Mouse (Mus musculus) lung, adult 2 months (tissue): Measurements from ENCODE around the gene Mus81. TPM values are rescaled to one million over a fixed set of nuclear protein-coding genes. Genes with fewer than 3 reads are reported as not detected.

Experiments
- DNase-seq: peaks from one replicate; pipeline ENCODE4 v3.0.0; 2022
- H3K4me1 ChIP-seq: fragments of 200-500 bp; 2 replicates; pipeline ENCODE4 v1.6.1; 2011; ENCODE audit warnings: low read length; ENCODE audit not compliant: control insufficient read depth, insufficient read depth
- H3K4me3 ChIP-seq: fragments of 200-500 bp; replicated peaks from 2 replicates; pipeline ENCODE3; 2011; ENCODE audit warnings: low read depth, mild to moderate bottlenecking, control low read depth, low read length; ENCODE audit errors: extremely low read depth
- CTCF ChIP-seq: fragments of 200-500 bp; IDR thresholded peaks from 2 replicates; pipeline ENCODE4 v1.5.1; 2011; ENCODE audit warnings: mild to moderate bottlenecking, low read length, control low read depth; ENCODE audit not compliant: insufficient read depth
- POLR2A ChIP-seq: fragments of 200-500 bp; IDR thresholded peaks from 2 replicates; pipeline ENCODE4 v1.6.1; 2011; ENCODE audit warnings: low read depth, mild to moderate bottlenecking, control low read depth, low read length, borderline replicate concordance; ENCODE audit errors: extremely low read depth
- WGBS: fragments of 180-500 bp; shearing (Covaris S2); methylation state at CpG from one replicate; pipeline ENCODE4 v1.1.7; 2018; 5-methylcytosine and 5-hydroxymethylcytosine counted together
- polyA plus RNA-seq: library from polyadenylated mRNA; depleted of rRNA; stranded (reverse); fragments of >200 nt; gene quantifications from 2 replicates; pipeline ENCODE4 v1.2.3, GENCODE M21; 2012; rRNA removed

Mus81 gene
- polyA plus RNA-seq, 1 experiment: 53.0 TPM

DNA sequence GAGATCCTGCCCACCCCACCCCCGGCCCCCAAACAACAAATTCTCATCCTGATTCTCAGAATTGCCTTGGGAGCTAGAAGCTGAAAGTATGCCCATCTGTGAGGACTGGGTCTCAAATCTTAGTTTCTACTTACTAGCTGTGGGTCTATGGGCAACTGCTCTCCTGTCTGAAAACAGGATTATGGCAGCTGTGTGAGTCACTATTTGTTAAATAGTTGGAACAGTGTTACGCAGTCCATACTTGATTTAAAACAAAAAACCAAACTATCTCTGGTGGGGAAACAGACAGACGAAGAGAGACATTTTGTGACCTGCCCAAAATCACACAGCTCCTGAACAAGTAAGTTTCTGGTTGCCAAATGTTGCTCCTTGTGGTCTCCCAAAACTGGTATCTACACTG is 38.5 kb downstream of the Mus81 start:
- no peak for DNase-seq
- TF ChIP-seq CTCF: no peak
- no peak for TF ChIP-seq POLR2A
- Histone ChIP-seq H3K4me3 (no peak overlapping the region), H3K4me1 (peaks cover 8% of the 10 kb centered on the region)
- WGBS: 78% methylated on average over 3 of the region's 3 CpGs

DNA sequence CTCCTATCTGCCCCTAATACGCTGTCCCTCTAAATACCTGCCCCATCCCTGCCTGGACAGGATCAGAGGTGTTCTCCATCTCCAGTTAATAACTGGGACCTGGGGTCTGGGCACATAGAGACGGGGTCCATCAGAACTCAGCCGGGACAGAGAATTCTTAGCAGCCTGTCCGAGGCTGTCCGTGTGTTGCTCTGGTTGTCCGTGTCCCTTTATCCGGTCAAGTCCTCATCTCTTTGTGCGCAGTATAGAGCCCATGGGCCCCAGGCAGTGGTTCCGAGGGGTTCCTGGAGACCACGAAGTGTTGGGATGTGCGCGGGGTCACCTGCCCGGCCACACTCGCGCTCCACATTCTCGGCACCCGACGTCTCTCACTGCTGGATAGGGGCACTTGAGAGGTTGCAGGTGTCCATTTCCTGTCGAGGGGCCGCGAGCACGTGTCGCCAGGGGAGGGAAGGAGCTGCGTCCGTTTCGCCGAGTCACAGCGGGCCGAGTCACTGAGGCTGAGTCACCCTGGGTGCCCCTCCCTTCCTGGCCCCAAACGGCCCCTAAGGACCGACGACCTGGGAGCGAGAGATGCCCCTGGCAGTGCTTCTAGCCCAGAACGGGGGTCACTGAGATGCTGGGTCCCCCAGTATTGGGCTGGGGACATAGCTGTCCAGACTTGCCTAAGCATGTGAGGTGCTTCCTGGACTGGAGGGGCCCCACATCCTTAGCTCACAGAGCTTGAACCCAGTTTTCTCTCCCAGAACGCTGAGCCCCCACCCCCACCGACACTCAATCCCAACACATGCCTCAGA is 39.6 kb downstream of the Mus81 start:
- TF ChIP-seq POLR2A (no peak), CTCF (no peak)
- 5% methylated on average over 36 of the region's 36 CpGs for WGBS
- DNase-seq: peak; percentile 10

DNA sequence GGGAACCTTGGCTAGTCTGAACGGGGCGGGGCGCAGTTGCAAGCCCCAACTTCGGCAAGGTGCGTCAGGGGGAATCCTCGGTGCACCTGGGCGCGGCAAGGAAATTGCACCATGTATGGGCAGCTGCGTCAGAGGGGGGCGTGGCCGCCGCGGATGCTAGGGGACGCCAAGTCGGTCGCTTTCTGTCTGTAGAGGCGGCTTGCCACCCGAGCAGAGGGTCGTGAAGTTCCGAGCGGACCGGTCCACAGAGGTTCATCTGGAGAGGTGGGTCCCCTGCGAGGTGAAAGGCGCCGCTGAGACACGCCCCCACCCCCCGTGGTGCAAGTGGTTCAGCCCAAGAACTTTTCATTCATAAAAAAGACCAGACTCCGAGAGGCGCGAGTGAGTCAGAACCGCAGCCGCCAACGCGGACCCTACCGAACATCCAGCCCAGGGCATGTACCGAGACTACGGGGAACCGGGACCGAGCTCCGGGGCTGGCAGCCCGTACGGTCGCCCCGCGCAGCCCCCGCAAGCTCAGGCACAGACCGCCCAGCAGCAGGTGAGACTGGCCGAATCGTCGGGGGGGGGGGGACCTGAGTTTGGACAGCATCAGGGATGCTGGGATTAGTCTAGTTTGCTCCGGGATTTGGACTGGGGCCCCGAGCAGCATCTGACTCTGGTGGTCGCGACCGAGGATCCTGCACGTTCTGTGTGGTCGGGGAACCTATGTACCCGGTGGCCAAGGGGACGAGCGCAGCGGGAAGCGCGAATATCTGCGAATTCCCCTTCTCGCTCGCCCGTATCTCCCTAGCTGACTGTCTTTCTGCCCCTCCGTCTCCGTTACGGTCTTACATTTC is 40.5 kb downstream of the Mus81 start, which contains the start of gene Fosl1:
Gene Fosl1 (plus strand): TSS at position 33 of the 839 bp plus-strand sequence.
- DNase-seq: peak; percentile 80
- TF ChIP-seq POLR2A (no peak), CTCF (no peak)
- H3K4me1 ChIP-seq: peaks cover 8% of the 10 kb centered on the region
- 1% methylated on average over 70 of the region's 70 CpGs for WGBS
- H3K4me3 ChIP-seq: peak within 1 kb of the TSS; percentile 63

More for the DNA sequence above, 39.6 kb downstream of the Mus81 start:
- Histone ChIP-seq H3K4me1 (peaks cover 8% of the 10 kb centered on the region), H3K4me3 (peak overlapping the region; percentile 4)

DNA sequence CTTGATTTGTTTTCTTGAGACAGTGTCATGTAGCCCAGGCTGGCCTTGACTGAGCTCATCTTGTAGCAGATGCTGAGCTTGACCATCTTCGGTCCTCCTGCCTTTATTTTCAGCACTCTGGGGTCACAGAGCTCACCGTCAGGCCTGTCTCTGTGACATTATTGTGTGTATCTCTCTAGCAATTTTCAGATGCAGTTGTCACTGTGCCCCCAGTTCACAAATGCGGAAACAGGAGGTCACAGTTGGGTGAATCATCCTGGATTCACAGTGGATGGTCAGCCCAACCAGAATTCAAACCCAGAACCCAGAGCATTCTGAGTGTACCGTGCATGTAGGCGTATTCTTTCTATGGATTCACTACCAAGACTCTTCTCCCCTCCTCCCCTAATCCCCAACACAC is 42.5 kb downstream of the Mus81 start:
- 93% methylated on average over 5 of the region's 5 CpGs for WGBS

GRCm38 (mm10) chr19:5444954-5445353 is 43.2 kb downstream of the Mus81 start:
- peak; percentile 1 for DNase-seq
- 50% methylated on average over 7 of the region's 7 CpGs for WGBS
- Histone ChIP-seq H3K4me3 (no peak overlapping the region), H3K4me1 (peaks cover 8% of the 10 kb centered on the region)
- TF ChIP-seq POLR2A: no peak
- no peak for TF ChIP-seq CTCF

More for the DNA sequence above, 42.5 kb downstream of the Mus81 start:
- no peak for DNase-seq
- Histone ChIP-seq H3K4me1 (peaks cover 8% of the 10 kb centered on the region), H3K4me3 (no peak overlapping the region)
- TF ChIP-seq POLR2A (no peak), CTCF (no peak)

DNA sequence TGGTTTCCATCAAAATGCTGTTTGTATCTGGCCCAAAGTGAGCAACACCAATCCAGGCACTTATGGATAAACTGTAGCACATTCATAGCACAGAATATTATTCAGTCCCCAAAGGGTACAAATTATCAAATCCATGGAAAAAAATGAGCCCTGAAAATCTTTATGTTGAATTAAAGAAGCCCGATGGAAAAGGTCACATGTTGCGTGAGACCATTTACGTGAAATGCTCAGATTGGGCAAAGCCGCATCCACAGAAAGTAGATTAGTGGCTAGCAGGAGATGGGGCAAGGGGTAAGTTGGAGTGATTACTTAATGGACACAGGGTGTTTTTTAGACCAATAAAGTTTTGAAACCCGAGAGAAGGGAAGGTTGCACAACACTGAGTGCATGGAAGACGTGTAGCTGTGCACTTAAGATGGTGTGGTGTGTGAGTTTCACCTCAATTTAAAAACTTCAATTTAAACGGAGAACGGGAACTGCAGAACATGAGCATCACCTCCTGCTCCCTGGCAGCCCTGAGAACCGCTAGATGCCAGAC is 43.8 kb downstream of the Mus81 start:
- TF ChIP-seq POLR2A: no peak
- no peak for TF ChIP-seq CTCF
- H3K4me3 ChIP-seq: no peak overlapping the region
- peaks cover 8% of the 10 kb centered on the region for H3K4me1 ChIP-seq
- no peak for DNase-seq
- 53% methylated on average over 9 of the region's 9 CpGs for WGBS

- Histone ChIP-seq H3K4me1 (peaks cover 17% of the 10 kb centered on the region), H3K4me3 (no peak overlapping the region)
- TF ChIP-seq CTCF: no peak
- no peak for TF ChIP-seq POLR2A
- DNase-seq: no peak
- WGBS: 47% methylated on average over 7 of the region's 7 CpGs
These were observed 54.3 kb downstream of the Mus81 start for GRCm38 (mm10) chr19:5433951-5434350.

GRCm38 (mm10) chr19:5432992-5433852 is 55.0 kb downstream of the Mus81 start:
- Histone ChIP-seq H3K4me1 (peaks cover 17% of the 10 kb centered on the region), H3K4me3 (peak overlapping the region; percentile 45)
- WGBS: 1% methylated on average over 16 of the region's 16 CpGs
- DNase-seq: peak; percentile 36
- peak; percentile 43 for TF ChIP-seq CTCF
- no peak; the same call in 1 of the 2 replicates for TF ChIP-seq POLR2A

Other genes with a start within 250 kb of the Mus81 start
- 37.2 and 40.6 TPM in 2 replicates for gene Pacs1, start 215.3 kb downstream of the Mus81 start, polyA plus RNA-seq
- 121 and 132 TPM in 2 replicates for gene Sf3b2, start 192.9 kb downstream of the Mus81 start, polyA plus RNA-seq
- gene Gal3st3, start 190.1 kb downstream of the Mus81 start, polyA plus RNA-seq: 1.9 and 2.3 TPM in 2 replicates
- not detected in 2 replicates for gene Catsper1, start 152.7 kb downstream of the Mus81 start, polyA plus RNA-seq
- gene Cst6, start 138.8 kb downstream of the Mus81 start, polyA plus RNA-seq: 1.9 and 32.5 TPM in 2 replicates
- gene Eif1ad, start 121.7 kb downstream of the Mus81 start, polyA plus RNA-seq: 15.5 and 21.4 TPM in 2 replicates
- gene Banf1, start 121.2 kb downstream of the Mus81 start, polyA plus RNA-seq: 68.1 and 94.3 TPM in 2 replicates
- gene Sart1, start 99.7 kb downstream of the Mus81 start, polyA plus RNA-seq: 15.6 and 35.7 TPM in 2 replicates
- not detected in 2 replicates for gene Tsga10ip, start 85.9 kb downstream of the Mus81 start, polyA plus RNA-seq
- 151 and 176 TPM in 2 replicates for gene Drap1, start 63.4 kb downstream of the Mus81 start, polyA plus RNA-seq
- gene AI837181, start 63.3 kb downstream of the Mus81 start, polyA plus RNA-seq: 85.2 and 86.7 TPM in 2 replicates
- gene Fosl1, start 40.9 kb downstream of the Mus81 start, polyA plus RNA-seq: 0.34 and 0.36 TPM in 2 replicates
- 15.8 and 17.0 TPM in 2 replicates for gene Ccdc85b, start 30.5 kb downstream of the Mus81 start, polyA plus RNA-seq
- gene Fibp, start 27.8 kb downstream of the Mus81 start, polyA plus RNA-seq: 129 and 144 TPM in 2 replicates
- gene Ctsw, start 19.9 kb downstream of the Mus81 start, polyA plus RNA-seq: 4.9 and 5.7 TPM in 2 replicates
- gene Efemp2, start 14.4 kb downstream of the Mus81 start, polyA plus RNA-seq: 96.9 and 103 TPM in 2 replicates
- 439 and 568 TPM in 2 replicates for gene Cfl1, start 2.1 kb upstream of the Mus81 start, polyA plus RNA-seq
- gene 1700020D05Rik, start 15.4 kb upstream of the Mus81 start, polyA plus RNA-seq: 1.1 and 1.2 TPM in 2 replicates
- gene Snx32, start 22.1 kb upstream of the Mus81 start, polyA plus RNA-seq: 8.8 and 15.6 TPM in 2 replicates
- gene Ovol1, start 72.2 kb upstream of the Mus81 start, polyA plus RNA-seq: 2.3 and 11.2 TPM in 2 replicates
- gene Ap5b1, start 79.6 kb upstream of the Mus81 start, polyA plus RNA-seq: 14.5 and 15.3 TPM in 2 replicates
- 38.6 and 47.6 TPM in 2 replicates for gene Rnaseh2c, start 113.5 kb upstream of the Mus81 start, polyA plus RNA-seq
- 72.5 and 75.7 TPM in 2 replicates for gene Kat5, start 121.8 kb upstream of the Mus81 start, polyA plus RNA-seq
- 118 and 120 TPM in 2 replicates for gene Rela, start 149.1 kb upstream of the Mus81 start, polyA plus RNA-seq
- gene Sipa1, start 175.3 kb upstream of the Mus81 start, polyA plus RNA-seq: 163 and 214 TPM in 2 replicates
- gene Map3k11, start 200.3 kb upstream of the Mus81 start, polyA plus RNA-seq: 141 and 162 TPM in 2 replicates
- 156 and 166 TPM in 2 replicates for gene Pcnx3, start 200.5 kb upstream of the Mus81 start, polyA plus RNA-seq
- gene Kcnk7, start 216.0 kb upstream of the Mus81 start, polyA plus RNA-seq: 2.0 and 4.6 TPM in 2 replicates
- gene Ehbp1l1, start 237.9 kb upstream of the Mus81 start, polyA plus RNA-seq: 64.4 and 73.8 TPM in 2 replicates
- 231 and 234 TPM in 2 replicates for gene Fam89b, start 241.3 kb upstream of the Mus81 start, polyA plus RNA-seq